ENCODE assay signal across 8 mouse cellular contexts in genomic region chr2:37442611-37443591, GRCm38 (mm10). TPM values are rescaled to one million over a fixed set of nuclear protein-coding genes. Genes with fewer than 3 reads are reported as not detected.
A peak's percentile ranks its signal among the peaks of the same experiment; 100 is the strongest.
DNase-seq lines count a peak whose midpoint lies in the region; ATAC-seq lines count a peak whose summit lies in the region.

Gene Zbtb26 (minus strand): TSS chr2:37443135.
Gene Zbtb6 (minus strand): TSS chr2:37443171.
Gene Rabgap1 (plus strand): TSS chr2:37443279.

- H3K4me3 ChIP-seq in hindbrain, embryonic 15.5 days: peak within 1 kb of the TSS; percentile 92

- H3K27me3 ChIP-seq in hindbrain, embryonic 15.5 days: no peaks in the 10 kb centered on the region

- H3K27ac ChIP-seq in hindbrain, embryonic 15.5 days (replicated peaks): peak within 1 kb of the TSS; percentile 91

- under 1% methylated on average over 47 of the region's 51 CpGs for WGBS in hindbrain, embryonic 15.5 days

- no peaks in the 10 kb centered on the region for H3K9me3 ChIP-seq in hindbrain, embryonic 15.5 days

- no peaks in the 10 kb centered on the region for H3K36me3 ChIP-seq in hindbrain, embryonic 15.5 days

- H3K4me2 ChIP-seq in hindbrain, embryonic 15.5 days: peak within 1 kb of the TSS; percentile 85

- peak within 1 kb of the TSS; percentile 81 for H3K9ac ChIP-seq in hindbrain, embryonic 15.5 days

- ATAC-seq in hindbrain, embryonic 15.5 days (ENCODE audit: low FRiP score, low read depth): peak; percentile 99

- DNase-seq in WW6 (ENCODE audit: low read depth, low spot score): peak; percentile 86
- DNase-seq in cerebellum, postnatal 36 days: peak; percentile 97
- DNase-seq in frontal cortex, postnatal 36 days (ENCODE audit: low spot score in 2 of 2): peak; percentile 97 to 98
- peak; percentile 87 for DNase-seq in left cerebral cortex, adult 11 months (ENCODE audit: low spot score)
- peak; percentile 96 for DNase-seq in lung, postnatal 36 days
- peak; percentile 97 for DNase-seq in retina, embryonic 14.5 days (ENCODE audit: low spot score)
- peak; percentile 89 to 92 for DNase-seq in thymus, postnatal 36 days

- H3K4me1 ChIP-seq in hindbrain, embryonic 15.5 days (replicated peaks): peaks cover 36% of the 10 kb centered on the region

RNA-seq across cellular contexts. Expression of gene Zbtb26, which starts in this region (rescaled TPM):
- polyA plus RNA-seq in hindbrain, embryonic 15.5 days (2015; fragmentation: Nextera tagmentation; extraction: Ambion mirVana): 6.8 and 7.6 TPM in 2 replicates

RNA-seq across cellular contexts. Expression of gene Zbtb6, which starts in this region (rescaled TPM):
- polyA plus RNA-seq in hindbrain, embryonic 15.5 days (2015; fragmentation: Nextera tagmentation; extraction: Ambion mirVana): 13.5 and 14.6 TPM in 2 replicates

RNA-seq across cellular contexts. Expression of gene Rabgap1, which starts in this region (rescaled TPM):
- 40.8 and 51.4 TPM in 2 replicates for polyA plus RNA-seq in hindbrain, embryonic 15.5 days (2015; fragmentation: Nextera tagmentation; extraction: Ambion mirVana)

Comparison
In these comparisons a context has a peak if more than half of its experiments do, and no peak if none do; other contexts are left out.
1. Peak in every context shown above with its lines: DNase-seq, ATAC-seq, H3K4me3 ChIP-seq and H3K27ac ChIP-seq.